Mouse (Mus musculus) left cerebral cortex, postnatal 14 days (tissue): ENCODE measurements around the gene Timm8b. TPM values are rescaled to one million over a fixed set of nuclear protein-coding genes. Genes with fewer than 3 reads are reported as not detected.

Experiments
- DNase-seq, 2 experiments: peaks; one replicate each; pipeline ENCODE4 v3.0.0; 2021 to 2022; ENCODE audit warnings: low spot score in 2 of 2, mixed read lengths in 1 of 2
- intact Hi-C: fragments of 180-260 bp; cut with DNase I; formaldehyde crosslinking; loops from one replicate; pipeline ENCODE4 v1.15.1; 2025
- long read RNA-seq, 2 experiments: library from polyadenylated mRNA; stranded (forward); transcript quantifications; one replicate each; pipeline ENCODE4 v2.0.0; 2021
- total RNA-seq, 2 experiments: library from RNA; stranded (reverse); gene quantifications; 2 replicates each; pipeline ENCODE4 v1.2.3; 2021

Gene Timm8b
- total RNA-seq, result 100 to 1,000 TPM; 230 to 244 TPM
- long read RNA-seq, experiment 1, transcript Timm8b-201 (2 exons, 518 nt), result major isoform, 116 of 120 reads
- long read RNA-seq, experiment 1, partial matches to known transcripts, result 0 of 120 reads
- long read RNA-seq, experiment 1, other reads (novel, unspliced or antisense), result 4 of 120 reads
- long read RNA-seq, experiment 2, transcript Timm8b-201 (2 exons, 518 nt), result major isoform, 96 of 101 reads
- long read RNA-seq, experiment 2, partial matches to known transcripts, result 1 of 101 reads
- long read RNA-seq, experiment 2, other reads (novel, unspliced or antisense), result 4 of 101 reads

DNA sequence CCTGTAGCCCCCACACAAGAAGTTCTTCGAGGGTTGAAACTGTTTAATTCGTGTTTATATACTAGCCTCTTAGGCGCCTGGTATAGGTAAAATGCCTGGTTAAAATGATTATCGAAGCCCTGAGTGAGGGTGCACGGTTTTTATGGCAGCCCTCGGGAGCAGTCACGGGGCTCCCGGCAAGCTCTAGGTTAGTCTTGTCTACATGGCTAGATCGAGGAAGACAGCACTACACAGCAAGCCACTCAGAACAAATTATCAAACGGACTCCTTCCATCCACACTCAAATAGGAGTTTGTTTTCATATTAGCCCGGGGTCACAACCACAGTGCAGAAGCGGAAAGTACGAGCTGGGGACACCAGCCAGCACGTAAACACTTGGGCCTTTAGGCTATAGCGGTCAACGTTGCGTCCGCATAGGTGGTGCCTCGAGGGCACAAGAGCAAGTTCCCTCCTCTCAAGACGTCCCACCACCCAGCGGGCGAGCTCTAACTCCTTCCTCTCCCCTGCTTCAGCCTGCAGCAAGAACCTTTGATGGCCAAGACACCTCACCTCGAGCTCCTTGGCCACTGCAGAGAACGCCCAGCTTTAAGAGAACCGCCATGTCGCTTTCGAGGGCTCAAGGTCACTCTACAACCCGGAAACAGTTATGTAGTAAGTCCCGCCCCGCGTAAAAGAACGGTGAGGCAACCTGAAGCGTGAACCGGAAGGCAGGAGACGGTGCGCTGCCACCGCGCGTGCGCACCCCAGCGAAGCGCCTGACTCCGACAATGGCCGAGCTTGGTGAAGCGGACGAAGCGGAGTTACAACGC, at the start of gene Timm8b, which contains the start of gene Sdhd:
Gene Timm8b, plus strand, starts transcription at position 722 of the 809 bp plus-strand sequence.
Gene Sdhd, minus strand, starts transcription at position 624 of the 809 bp plus-strand sequence.
- peak; percentile 95 to 97 for DNase-seq
- intact Hi-C loops, result no loop called here

DNA sequence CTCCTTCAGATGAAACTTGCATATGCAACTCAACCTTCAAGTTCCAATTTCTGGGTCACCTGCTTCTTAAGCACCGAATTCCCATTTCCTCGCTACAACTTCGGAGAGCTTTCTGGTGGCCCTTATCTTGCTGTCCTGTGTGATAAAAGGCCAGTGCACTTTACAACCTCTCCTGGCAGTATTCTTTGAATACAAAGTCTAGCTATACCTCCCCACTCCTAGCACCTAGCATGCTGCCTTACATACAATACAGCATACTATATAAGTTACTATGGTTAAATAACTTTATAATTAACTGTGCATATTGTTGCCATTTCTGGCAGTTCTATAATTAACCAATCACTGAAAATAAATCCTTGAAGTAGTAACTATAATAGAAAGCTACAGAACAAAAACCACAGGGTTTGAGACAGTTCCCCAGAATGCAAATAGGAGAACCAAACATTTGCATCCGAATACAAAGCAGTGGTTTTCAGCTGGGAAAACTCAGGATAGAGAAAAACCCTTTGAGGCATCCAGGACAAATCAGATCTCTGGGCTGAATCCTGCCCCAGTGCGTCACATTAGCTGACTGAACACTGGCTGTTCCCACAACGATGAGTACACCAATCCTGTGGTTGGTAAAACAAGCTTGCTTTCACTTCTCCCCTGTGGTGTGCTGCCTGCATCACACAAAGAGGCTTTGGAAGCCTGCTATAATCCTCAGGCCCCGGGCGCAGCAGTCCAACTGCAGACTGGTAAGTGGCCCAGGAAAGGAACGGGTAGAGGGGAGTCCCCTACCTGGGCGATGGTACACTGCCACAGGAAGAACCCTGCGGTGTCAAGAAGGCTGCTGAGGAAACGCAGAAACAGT, 49.2 kb upstream of the Timm8b start, which contains the start of gene Il18:
Gene Il18, plus strand, starts transcription at position 587 of the 853 bp plus-strand sequence.
- DNase-seq, result peak; percentile 68 to 83
- intact Hi-C loops, result no loop called here

DNA sequence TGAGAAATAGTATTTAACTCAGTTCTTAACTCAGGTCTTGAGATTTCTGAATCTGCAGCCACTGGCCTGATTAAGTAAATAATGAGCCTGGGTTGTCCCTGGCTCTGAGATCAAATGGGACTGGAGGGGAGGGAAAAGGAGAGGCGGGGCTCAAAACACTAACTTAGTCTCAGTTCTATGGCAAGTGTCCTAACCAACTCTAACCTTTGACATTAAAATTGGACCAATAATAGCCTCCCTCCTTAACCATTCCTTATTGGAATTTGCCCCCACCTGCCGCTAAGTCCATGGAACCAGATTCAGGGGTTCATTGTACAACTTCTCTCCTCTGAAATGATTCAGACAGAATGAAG, 48.6 kb upstream of the Timm8b start, which contains the start of gene Bco2:
Gene Bco2, minus strand, starts transcription at position 88 of the 353 bp plus-strand sequence.
- intact Hi-C loops, result no loop called here

DNA sequence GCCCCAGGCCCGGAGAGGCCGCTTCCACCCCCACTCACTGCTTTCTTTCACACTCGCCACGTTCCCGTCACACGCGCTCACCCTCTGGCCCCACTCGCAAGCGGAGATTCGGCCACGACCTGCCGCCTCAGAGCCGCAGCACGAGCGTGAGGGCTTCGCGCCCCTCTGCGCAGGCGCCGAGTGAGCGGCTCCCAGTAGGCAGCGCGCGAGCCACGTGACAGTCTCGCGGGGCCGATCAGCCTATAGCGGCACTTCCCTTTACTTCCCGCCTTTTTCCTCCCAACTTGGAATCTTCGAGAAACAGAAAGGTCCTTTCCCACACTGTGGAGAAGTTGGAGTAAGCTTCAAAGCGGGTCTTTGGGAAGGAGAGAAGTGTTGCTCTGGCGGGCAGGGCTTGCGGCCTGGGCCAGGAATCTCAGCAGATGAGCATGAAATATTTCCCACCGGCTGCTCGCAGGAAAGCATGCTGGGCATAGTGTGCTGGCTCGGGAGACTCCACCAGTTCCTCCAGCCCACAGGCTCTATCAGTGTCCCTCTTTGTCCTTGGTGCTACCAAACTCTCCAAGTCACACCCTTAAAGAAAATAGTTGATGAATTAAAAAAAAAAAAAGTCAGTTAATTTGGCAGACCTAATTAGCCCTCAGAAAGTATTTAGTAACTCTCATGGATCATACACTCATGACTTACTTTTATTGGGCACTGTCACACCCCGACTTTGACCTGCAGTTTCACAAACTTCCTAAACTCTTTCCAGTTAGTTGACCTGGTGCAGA, 42.4 kb upstream of the Timm8b start, which contains the start of gene Tex12:
Gene Tex12, minus strand, starts transcription at position 181 of the 773 bp plus-strand sequence.
- intact Hi-C loops, result no loop called here
- no peak for DNase-seq

More for the DNA sequence above, 48.6 kb upstream of the Timm8b start, which contains the start of gene Bco2:
- DNase-seq, result no peak

DNA sequence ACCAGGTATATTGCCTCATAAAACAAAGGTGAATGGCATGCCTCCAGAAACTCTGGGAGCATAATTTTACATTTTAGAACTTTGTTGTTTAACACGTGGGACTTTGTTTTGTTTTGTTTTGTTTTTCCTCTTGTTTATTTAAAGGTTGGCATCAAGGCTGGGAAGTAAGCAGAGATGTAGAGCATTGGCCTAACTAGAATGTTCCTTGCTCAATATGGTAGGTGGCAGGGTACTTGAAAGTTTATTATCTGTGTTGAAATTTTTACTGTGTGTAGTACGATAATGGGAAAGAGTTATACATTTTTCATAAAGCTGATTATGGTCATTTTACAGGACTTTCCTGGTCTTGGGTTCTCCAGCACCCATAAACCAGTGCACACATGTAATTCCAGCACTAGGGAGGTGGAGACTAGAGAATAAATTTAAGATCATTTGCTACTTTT, 41.8 kb upstream of the Timm8b start:
- DNase-seq, result no peak
- intact Hi-C loops, result no loop called here

DNA sequence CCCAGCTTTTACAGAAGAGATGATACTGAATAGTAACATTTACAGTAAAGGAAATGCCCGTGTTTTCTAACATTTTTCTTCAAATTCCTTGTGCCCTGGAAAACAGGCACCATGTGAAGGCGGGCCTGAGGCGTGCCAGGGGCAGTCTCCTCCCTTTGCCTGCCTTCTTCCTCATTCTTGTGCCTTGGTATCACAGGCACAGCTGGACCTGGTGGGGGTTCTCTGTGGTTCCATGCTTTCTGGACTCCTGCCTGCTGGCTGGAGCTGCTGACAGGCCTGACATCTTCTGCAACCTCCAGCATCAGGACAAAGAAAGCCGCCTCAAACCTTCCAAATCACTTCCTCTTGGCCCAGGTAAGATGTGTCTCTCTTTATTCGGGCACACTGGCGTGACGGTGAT, 38.5 kb upstream of the Timm8b start:
- DNase-seq, result no peak
- intact Hi-C loops, result no loop called here

DNA sequence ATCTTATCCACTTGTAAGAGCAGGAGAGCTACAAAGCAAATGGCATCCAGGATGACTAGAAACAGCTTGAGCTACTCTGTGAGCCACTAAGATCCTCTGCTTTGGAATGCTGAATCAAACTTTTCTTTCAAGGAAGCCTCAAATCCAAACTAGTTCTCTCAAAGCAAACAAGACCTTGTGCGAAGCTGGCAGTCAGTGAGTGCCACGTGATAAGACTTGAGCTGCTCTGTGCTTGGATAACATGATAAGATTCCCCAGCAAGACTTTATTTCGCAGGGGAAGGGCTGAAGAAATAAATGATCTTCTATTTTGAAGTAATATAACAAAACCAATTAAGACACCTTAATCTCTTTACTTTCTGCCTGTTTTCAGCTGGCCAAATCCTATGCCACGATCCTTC, 37.8 kb upstream of the Timm8b start:
- no peak for DNase-seq
- intact Hi-C loops, result no loop called here

DNA sequence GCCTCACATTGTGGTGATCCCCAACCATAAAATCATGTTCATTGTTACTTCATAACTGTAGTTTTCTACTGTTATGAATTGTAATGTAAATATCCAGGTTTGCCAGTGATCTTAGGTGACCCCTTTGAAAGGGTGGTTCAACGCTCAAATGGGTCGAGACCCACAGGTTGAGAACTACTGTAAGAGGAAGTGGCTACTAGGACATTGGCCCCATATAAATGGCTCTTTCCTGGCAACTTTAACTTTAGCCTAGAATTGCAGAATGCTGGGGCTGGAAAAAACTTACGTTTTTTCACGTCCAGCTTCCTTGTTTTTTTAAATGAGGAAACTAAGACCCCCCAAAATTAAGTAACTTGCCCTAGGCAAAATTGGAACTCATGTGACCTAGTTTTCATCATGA, 36.3 kb upstream of the Timm8b start:
- intact Hi-C loops, result no loop called here
- DNase-seq, result no peak

DNA sequence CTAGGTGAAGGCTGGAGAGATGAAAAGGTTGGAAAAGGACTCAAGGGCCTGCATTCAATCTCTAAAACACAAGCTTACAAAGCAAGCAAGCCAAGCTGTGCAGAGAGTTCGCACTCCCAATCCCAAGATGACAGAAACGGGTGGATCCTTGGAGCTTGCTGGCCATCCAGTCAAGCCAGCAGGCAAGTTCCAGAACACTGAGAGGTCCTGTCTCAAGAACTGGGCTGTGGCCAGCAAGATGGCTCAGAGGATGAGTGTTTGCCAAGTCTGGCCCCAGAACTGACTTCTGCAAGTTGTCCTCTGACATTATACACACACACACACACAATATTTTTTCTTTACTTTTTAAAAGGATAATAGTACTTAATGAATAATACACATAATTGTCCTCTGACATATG, 35.8 kb upstream of the Timm8b start:
- DNase-seq, result no peak
- intact Hi-C loops, result no loop called here

DNA sequence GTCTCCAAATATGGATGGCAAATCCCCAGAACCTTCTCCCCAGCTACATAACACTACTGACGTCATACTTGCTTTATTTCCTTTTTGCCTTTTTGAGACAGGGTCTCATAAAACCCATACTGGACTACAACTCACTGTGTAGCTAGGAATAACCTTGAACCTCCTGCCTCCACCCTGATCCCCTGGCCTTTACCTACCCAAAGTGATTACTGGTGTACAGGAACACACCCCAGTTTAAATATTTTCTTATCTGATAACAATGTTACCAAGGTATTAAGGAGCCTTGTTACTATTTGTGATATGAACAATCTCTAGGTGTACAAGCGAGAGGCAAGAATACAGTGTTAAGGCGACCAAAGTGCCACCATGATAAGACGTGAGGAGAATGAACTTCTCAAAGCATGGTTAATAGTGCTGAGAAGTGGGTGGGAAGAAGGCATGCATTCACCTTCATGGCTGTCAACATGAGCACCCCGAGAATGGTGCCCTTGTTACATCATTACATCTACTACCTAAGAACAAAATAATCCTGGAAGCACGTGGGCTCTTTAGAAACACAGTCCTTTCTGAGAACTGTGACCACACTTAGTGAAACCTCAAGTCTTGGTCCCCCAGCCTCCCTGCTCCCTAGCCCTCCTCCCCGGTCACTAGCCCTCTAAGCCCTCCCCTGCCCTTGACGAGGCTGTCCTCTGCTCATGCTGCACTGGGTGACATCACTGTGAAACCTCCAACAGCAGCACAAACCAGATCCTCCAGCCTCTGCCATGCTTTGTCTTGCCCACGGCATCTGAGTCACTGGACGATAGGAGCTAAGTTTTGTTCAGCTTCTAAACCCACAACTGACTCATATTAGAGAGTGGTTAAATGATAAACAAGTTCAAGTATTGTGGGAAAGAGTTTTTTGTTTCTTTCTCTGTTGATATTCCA, 33.8 kb upstream of the Timm8b start:
- no peak for DNase-seq
- intact Hi-C loops, result no loop called here

DNA sequence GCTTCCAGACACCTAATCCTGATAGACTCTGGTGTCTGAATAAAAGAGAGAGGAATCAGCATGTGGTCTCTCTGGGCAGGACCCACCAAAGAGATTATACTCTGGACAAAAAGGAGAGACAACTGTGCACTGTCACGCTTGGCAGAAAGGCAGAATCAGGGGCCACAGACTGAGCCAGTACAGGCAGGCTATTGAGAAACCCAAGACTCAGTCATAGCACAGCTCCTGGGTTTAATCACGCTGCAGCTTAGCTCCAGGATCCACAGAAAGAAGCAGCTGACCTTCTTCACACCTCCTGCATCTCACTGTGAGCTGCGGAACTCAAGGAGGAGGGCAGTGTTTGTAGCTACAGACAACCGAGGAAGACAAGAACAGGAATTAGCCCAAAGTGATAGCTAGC, 23.3 kb upstream of the Timm8b start:
- intact Hi-C loops, result no loop called here
- DNase-seq, result no peak

DNA sequence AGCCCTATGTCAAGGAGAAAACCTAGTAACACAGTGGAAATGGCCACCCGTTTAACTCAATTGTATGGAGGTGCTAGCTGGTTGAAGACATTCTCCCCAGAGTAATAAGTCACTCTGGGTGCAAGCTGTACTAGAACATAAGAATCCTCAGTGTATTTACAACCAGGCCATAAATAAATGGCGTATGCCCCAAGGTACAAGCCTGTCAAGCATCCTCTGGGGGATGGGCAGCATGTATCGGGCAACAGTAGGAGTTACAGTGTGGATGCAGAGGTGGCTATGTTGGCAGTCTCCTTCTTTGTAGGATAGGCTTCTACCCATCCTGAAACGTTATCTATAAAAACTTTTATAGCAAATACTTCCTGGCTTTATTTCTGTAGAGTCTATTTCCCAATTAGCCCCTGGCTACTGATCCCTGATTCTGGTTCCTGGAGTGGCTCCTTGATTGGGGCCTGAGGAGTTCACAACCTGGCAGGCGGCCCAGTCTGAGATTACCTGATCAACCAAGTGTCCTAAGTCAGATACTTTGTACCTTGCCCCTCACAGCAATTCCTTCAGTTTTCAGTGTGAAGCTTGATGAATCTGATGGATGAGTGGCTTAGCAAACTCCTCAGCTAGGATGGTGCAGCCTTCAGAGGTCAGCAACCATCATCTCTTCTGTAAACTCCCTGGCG, 18.4 kb upstream of the Timm8b start:
- no peak for DNase-seq
- intact Hi-C loops, result no loop called here

DNA sequence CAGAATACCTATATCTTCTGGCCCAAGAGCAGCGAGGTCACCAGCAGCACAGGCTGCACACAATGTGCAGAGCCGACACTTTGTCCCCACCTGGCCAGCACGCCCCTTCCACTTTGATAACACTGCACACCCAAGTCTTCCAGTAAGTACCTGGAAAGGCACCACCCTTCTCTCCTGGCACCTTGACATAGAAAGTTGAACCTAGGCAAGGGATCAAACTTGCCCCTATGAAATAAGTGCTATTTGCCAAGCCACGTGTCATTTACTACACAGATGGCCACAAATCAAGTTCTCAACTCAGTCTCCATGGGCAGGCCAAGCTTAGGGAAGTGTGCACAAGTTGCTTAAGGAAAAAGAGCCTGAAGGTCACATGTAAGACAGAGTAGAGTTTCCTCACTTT, 16.8 kb upstream of the Timm8b start:
- intact Hi-C loops, result no loop called here
- DNase-seq, result no peak

DNA sequence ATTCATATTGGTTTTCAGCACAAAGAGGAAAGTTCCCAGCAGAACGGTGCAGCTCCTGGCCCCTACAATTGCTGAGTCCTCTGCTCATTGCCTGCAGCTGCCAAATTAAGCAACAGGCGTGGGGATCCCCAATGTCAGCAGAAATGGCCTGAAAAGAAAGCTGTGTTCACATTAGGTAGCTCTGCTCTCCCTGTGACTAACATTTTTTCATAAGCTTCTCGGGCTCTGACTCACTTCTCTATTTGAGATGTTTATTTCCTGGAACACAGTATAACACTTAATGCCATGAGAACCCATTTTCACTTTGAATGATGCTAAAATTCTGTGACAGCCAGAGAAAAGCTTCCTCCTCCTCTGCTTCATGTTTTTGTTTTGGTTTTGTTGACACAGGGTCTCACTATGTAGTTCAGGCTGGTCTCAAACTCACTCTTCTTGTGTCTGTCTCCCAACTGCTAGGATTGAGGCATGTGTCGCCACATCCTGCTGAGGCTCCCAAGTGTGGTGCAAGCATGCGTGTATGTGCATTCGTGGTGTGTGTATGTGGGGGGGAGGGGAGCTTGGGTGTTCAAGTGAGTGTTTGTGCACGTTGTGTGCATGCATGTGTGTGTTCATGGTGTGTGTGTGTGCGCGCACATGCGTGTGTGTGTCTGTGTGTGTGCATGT, 12.7 kb upstream of the Timm8b start:
- intact Hi-C loops, result loop anchor here (10.0 kb wide), 1 partner anchor 136 kb away; no protein-coding TSS in a partner anchor
- no peak for DNase-seq

DNA sequence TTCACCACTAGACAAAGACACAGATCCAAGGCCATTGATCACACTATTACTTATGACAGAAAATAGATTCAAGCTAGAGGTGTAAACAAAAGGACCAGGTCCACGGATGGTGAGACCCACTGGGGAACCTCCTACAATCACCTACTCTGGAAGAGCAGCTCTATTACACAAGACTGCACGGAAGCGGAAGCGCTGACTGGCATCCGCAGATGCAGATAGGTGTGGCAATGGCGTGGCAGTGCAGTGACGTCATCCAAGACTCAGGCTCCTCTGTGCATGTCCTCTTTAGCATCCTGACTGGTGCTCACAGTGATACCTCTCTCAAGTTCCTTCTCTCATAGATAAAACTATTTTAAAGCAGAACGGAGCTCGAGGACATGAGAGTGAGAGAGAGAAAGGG, 10.8 kb upstream of the Timm8b start:
- no peak for DNase-seq
- intact Hi-C loops, result loop anchor here (10.0 kb wide), 1 partner anchor 138 kb away; no protein-coding TSS in a partner anchor

DNA sequence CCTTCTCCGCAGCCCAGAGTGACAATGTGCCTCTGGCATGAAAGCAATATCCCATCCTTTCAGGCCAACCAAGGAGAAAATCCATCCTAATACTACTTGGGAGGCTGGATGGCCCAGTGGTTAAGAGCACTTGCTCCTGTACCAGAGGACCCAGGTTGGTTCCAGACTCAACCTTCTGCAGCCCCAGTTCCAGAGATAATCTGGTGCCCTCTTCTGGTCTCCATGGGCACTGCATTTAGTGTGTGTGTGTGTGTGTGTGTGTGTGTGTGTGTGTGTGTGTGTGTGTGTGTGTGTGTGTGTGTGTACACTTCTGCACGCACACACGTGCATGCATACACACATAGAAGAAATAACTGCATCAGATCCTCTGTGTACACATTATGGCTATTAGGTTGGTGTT, 10.2 kb upstream of the Timm8b start:
- intact Hi-C loops, result loop anchor here (10.0 kb wide), 1 partner anchor 139 kb away; no protein-coding TSS in a partner anchor
- no peak for DNase-seq
